Mouse (Mus musculus) olfactory bulb, adult 2 months (tissue): ENCODE measurements around the gene Myod1.

Experiments
- CTCF ChIP-seq: fragments of 200-500 bp; IDR thresholded peaks from 2 replicates; pipeline ENCODE4 v1.5.1; 2012; ENCODE audit warnings: low read depth, mild to moderate bottlenecking, low read length, moderate library complexity; ENCODE audit not compliant: insufficient read depth
- POLR2A ChIP-seq: fragments of 200-500 bp; IDR thresholded peaks from 2 replicates; pipeline ENCODE4 v1.6.1; 2012; ENCODE audit warnings: mild to moderate bottlenecking, low read depth, low read length, moderate library complexity; ENCODE audit not compliant: insufficient read depth

DNA sequence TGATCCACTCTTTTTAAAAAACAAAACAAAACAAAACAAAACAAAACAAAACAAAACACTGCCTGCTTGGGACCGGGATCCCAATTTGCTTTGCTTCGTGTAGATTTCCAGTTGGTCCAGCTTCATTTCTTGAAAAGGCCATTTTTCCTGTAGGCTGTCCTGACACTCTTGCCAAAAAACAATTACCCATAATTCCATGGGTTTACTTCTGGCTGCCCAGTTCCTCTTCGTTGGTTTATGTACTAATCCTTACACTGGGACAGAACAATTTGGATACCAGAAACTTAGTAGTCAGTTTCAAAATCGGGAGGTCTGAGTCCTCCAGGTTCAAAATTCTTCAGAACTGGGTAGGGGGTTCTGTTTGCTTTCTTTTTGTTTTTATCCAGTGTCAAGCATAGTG is 14.0 kb downstream of the Myod1 start:
- TF ChIP-seq POLR2A (no peak), CTCF (no peak)
